Mouse (Mus musculus): ENCODE measurements around the gene Kat2b.
A peak's percentile ranks its signal among the peaks of the same experiment; 100 is the strongest.
"Not testable (repeated sequence)": the region's sequence is repeated elsewhere in the genome, so short reads cannot be mapped to it uniquely, and the experiment has no call there.

Gene Kat2b

GRCm38 (mm10) chr17:53566161-53566918 lies at the start of gene Kat2b:
Gene Kat2b, plus strand, starts transcription at chr17:53566861.
- DNase-seq (ENCODE audit: low read depth, low spot score): peak; percentile 51
- no peaks in the 10 kb centered on the region for H3K27me3 ChIP-seq (ENCODE audit: control insufficient read depth, insufficient read depth, low read length, poor library complexity, severe bottlenecking)

GRCm38 (mm10) chr17:53519364-53519763 lies 47.3 kb upstream of the Kat2b start:
- Histone ChIP-seq H3K36me3 (ENCODE audit: control insufficient read depth, insufficient read depth, low read length, poor library complexity, severe bottlenecking) (no peaks in the 10 kb centered on the region), H3K27me3 (ENCODE audit: control insufficient read depth, insufficient read depth, low read length, poor library complexity, severe bottlenecking) (no peaks in the 10 kb centered on the region)
- peak; percentile 15 for DNase-seq (ENCODE audit: low read depth, low spot score)

More at GRCm38 (mm10) chr17:53566161-53566918, at the start of gene Kat2b:
- H3K36me3 ChIP-seq (ENCODE audit: control insufficient read depth, insufficient read depth, low read length, poor library complexity, severe bottlenecking): no peaks in the 10 kb centered on the region

DNA sequence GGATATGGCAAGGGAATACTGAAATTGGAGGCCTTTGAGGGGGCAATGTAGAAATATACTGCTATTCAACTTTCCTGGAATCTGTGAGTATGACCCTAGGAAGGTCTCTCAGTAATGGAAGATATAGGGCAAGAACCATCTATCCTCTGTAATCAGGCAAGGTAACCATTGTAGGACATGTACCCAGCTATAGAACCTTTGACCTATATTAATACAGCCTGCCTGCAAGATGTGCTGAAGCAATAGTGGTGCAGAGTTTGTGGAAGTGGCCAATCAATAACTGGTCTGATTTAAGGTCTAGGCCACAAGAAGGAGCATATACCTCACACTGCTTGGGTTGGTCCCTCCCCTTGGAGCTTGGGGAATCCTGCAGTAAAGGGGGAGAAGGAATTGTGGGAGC lies 46.2 kb upstream of the Kat2b start:
- Histone ChIP-seq H3K36me3 (ENCODE audit: control insufficient read depth, insufficient read depth, low read length, poor library complexity, severe bottlenecking) (no peaks in the 10 kb centered on the region), H3K27me3 (ENCODE audit: control insufficient read depth, insufficient read depth, low read length, poor library complexity, severe bottlenecking) (no peaks in the 10 kb centered on the region)
- DNase-seq (ENCODE audit: low read depth, low spot score): no peak

DNA sequence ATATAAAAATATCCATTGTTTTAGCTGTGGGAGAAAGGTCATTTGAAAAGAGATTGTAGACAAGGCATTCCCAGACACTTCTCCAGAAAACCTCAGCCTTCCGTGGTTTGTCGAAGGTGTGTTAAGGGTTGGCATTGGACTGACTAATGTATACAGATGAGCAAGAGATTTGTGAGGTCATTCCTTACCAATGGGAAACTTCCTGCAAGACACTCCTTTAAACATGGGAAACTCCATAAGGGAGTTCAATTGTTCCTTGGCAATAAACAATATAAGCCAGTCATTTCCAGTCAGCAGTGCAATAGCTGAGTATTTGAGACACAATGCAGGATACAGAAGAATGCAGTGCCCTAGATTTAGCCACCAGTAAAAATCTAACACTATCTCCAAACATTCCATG lies 38.6 kb upstream of the Kat2b start:
- Histone ChIP-seq H3K36me3 (ENCODE audit: control insufficient read depth, insufficient read depth, low read length, poor library complexity, severe bottlenecking) (no peaks in the 10 kb centered on the region), H3K27me3 (ENCODE audit: control insufficient read depth, insufficient read depth, low read length, poor library complexity, severe bottlenecking) (no peaks in the 10 kb centered on the region)
- no peak for DNase-seq (ENCODE audit: low read depth, low spot score)

DNA sequence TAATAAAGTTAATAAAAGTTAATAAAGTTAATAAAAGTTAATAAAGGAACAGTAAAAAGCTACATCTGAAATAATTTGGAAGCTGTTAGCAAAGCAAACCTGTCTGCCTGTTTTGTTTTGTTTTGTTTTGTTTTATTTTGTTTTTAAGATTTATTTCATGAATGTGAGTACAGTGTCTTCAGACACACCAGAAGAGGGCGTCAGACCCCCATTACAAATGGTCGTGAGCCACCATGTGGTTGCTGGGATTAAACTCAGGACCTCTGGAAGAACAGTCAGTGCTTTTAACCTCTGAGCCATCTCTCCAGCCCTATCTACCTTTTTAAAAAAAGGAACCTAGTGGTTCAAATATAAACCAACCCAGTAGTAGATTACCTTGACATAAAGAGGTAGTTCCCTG lies 35.5 kb upstream of the Kat2b start:
- Histone ChIP-seq H3K27me3 (ENCODE audit: control insufficient read depth, insufficient read depth, low read length, poor library complexity, severe bottlenecking) (no peaks in the 10 kb centered on the region), H3K36me3 (ENCODE audit: control insufficient read depth, insufficient read depth, low read length, poor library complexity, severe bottlenecking) (no peaks in the 10 kb centered on the region)
- DNase-seq (ENCODE audit: low read depth, low spot score): peak; percentile 20

DNA sequence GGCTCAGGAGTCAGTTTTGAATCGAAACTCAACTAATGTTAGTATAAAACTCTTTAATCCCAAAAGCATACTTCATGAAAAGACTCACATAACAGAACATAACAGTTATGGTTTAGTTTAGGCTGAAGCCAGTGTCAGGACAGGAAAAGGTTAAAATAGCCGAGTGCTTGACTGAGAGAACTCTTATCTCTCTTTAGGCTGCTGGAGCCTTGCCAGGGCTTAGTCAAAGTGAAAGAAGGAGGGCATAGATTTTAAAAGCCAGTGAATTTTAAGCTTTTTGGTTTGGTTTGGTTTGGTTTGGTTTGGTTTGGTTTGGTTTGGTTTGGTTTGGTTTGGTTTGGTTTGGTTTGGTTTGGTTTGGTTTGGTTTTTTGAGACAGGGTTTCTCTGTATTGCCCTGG lies 34.2 kb upstream of the Kat2b start:
- H3K36me3 ChIP-seq (ENCODE audit: control insufficient read depth, insufficient read depth, low read length, poor library complexity, severe bottlenecking): no peaks in the 10 kb centered on the region
- DNase-seq (ENCODE audit: low read depth, low spot score): no peak
- H3K27me3 ChIP-seq (ENCODE audit: control insufficient read depth, insufficient read depth, low read length, poor library complexity, severe bottlenecking): no peaks in the 10 kb centered on the region

- not testable (repeated sequence) for H3K36me3 ChIP-seq (ENCODE audit: control insufficient read depth, insufficient read depth, low read length, poor library complexity, severe bottlenecking); H3K27me3 ChIP-seq (ENCODE audit: control insufficient read depth, insufficient read depth, low read length, poor library complexity, severe bottlenecking); DNase-seq (ENCODE audit: low read depth, low spot score)
These were observed 27.3 kb upstream of the Kat2b start, which contains the start of gene Pp2d1 for GRCm38 (mm10) chr17:53539351-53539750. Gene Pp2d1, minus strand, starts transcription at chr17:53539451.

DNA sequence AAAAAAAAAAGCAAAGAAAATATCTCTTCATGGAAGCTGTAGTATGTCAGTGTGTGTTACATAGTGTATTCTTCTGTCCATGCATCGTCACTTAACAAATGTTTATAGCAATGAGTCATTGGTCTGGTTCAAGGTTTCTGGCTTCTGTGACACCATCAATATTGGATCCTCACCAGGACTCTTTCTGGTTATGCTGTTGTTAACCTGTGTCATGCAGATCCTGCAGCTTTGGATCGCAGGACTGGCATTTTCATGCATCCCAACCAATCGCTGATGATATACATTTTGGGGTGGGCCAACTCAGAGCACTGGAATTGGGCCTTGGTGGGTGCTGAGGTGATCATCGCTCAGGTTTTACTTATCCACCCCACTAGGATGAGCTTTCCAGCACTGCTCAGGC lies 24.1 kb upstream of the Kat2b start:
- DNase-seq (ENCODE audit: low read depth, low spot score): no peak
- H3K36me3 ChIP-seq (ENCODE audit: control insufficient read depth, insufficient read depth, low read length, poor library complexity, severe bottlenecking): no peaks in the 10 kb centered on the region
- H3K27me3 ChIP-seq (ENCODE audit: control insufficient read depth, insufficient read depth, low read length, poor library complexity, severe bottlenecking): no peaks in the 10 kb centered on the region

- DNase-seq (ENCODE audit: low read depth, low spot score): no peak
- H3K27me3 ChIP-seq (ENCODE audit: control insufficient read depth, insufficient read depth, low read length, poor library complexity, severe bottlenecking): no peaks in the 10 kb centered on the region
- H3K36me3 ChIP-seq (ENCODE audit: control insufficient read depth, insufficient read depth, low read length, poor library complexity, severe bottlenecking): no peaks in the 10 kb centered on the region
These were observed 22.9 kb upstream of the Kat2b start for GRCm38 (mm10) chr17:53543591-53544324.

GRCm38 (mm10) chr17:53551306-53552299 lies 15.1 kb upstream of the Kat2b start:
- Histone ChIP-seq H3K36me3 (ENCODE audit: control insufficient read depth, insufficient read depth, low read length, poor library complexity, severe bottlenecking) (no peaks in the 10 kb centered on the region), H3K27me3 (ENCODE audit: control insufficient read depth, insufficient read depth, low read length, poor library complexity, severe bottlenecking) (no peaks in the 10 kb centered on the region)
- no peak for DNase-seq (ENCODE audit: low read depth, low spot score)

DNA sequence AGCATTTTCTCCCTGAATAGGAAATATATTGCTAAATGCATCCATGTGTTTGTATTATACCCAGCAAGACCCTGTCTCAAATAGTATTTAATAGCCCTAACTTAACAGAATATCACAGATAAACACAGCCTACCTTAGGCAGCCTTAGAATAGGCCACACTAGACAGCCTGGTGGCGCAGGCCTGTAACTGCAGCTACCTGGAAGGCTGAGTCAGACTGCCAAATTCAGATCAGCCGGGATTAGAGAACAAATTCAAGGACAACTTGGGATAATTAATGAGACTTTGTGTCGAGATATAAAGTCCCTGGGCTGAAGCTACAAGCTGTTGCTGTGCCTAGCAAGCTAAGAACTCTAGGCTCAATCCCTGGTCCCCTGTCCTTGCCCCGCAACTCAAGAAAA lies 12.6 kb upstream of the Kat2b start:
- peak; percentile 27 for DNase-seq (ENCODE audit: low read depth, low spot score)
- H3K36me3 ChIP-seq (ENCODE audit: control insufficient read depth, insufficient read depth, low read length, poor library complexity, severe bottlenecking): no peaks in the 10 kb centered on the region
- H3K27me3 ChIP-seq (ENCODE audit: control insufficient read depth, insufficient read depth, low read length, poor library complexity, severe bottlenecking): no peaks in the 10 kb centered on the region

GRCm38 (mm10) chr17:53554813-53555212 lies 11.8 kb upstream of the Kat2b start:
- Histone ChIP-seq H3K36me3 (ENCODE audit: control insufficient read depth, insufficient read depth, low read length, poor library complexity, severe bottlenecking) (no peaks in the 10 kb centered on the region), H3K27me3 (ENCODE audit: control insufficient read depth, insufficient read depth, low read length, poor library complexity, severe bottlenecking) (no peaks in the 10 kb centered on the region)
- no peak for DNase-seq (ENCODE audit: low read depth, low spot score)

DNA sequence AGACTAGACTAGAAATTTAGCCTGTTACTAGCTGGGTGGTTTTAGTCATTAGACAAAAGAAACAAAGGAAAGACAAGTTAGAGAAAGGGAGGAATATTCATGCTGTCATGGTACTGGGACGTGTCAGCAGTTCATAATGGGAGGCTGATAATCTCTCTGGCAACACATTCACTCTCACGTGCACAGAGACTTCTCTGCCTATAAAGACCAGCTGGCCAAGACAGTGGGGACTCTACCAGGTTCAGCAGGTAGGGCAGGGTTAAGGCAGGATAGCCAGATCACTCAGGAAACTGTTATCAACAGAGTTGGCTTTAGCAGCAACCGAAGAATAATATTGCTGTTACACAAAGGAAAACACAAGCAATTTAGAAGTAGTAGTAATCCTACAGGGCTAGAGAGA lies 9.2 kb upstream of the Kat2b start:
- Histone ChIP-seq H3K36me3 (ENCODE audit: control insufficient read depth, insufficient read depth, low read length, poor library complexity, severe bottlenecking) (no peaks in the 10 kb centered on the region), H3K27me3 (ENCODE audit: control insufficient read depth, insufficient read depth, low read length, poor library complexity, severe bottlenecking) (no peaks in the 10 kb centered on the region)
- DNase-seq (ENCODE audit: low read depth, low spot score): no peak

- no peaks in the 10 kb centered on the region for H3K27me3 ChIP-seq (ENCODE audit: control insufficient read depth, insufficient read depth, low read length, poor library complexity, severe bottlenecking)
- DNase-seq (ENCODE audit: low read depth, low spot score): no peak
- H3K36me3 ChIP-seq (ENCODE audit: control insufficient read depth, insufficient read depth, low read length, poor library complexity, severe bottlenecking): no peaks in the 10 kb centered on the region
These were observed 7.0 kb upstream of the Kat2b start for GRCm38 (mm10) chr17:53559646-53560045.

All from splenic B cell, adult 2 months (primary cell).